Mouse (Mus musculus): ENCODE results near the gene Hpse2. TPM values are rescaled to one million over a fixed set of nuclear protein-coding genes. Genes with fewer than 3 reads are reported as not detected.
"Not testable (repeated sequence)": the region's sequence is repeated elsewhere in the genome, so short reads cannot be mapped to it uniquely, and the experiment has no call there.

Hpse2 gene
- polyA plus RNA-seq, 1 experiment from 2014 or later, result 7.1 TPM

- peaks cover 27% of the 10 kb centered on the region for H3K4me1 ChIP-seq
- H3K27me3 ChIP-seq, result peaks cover 58% of the 10 kb centered on the region
- no peak overlapping the region for H3K9ac ChIP-seq
- H3K9me3 ChIP-seq, result no peaks in the 10 kb centered on the region
- no peak for ATAC-seq (ENCODE audit: insufficient number of reproducible peaks, low FRiP score, low TSS enrichment, low read depth)
- 2% methylated on average over 25 of the region's 25 CpGs for WGBS
- H3K4me2 ChIP-seq, result peak overlapping the region; percentile 62
- peak overlapping the region; percentile 43 for H3K4me3 ChIP-seq
- no peaks in the 10 kb centered on the region for H3K36me3 ChIP-seq
- peak overlapping the region; percentile 1; the same call in 1 of the 2 replicates for H3K27ac ChIP-seq
Observed at GRCm38 (mm10) chr19:43384978-43385431, 3.1 kb downstream of the Hpse2 start.

- ATAC-seq (ENCODE audit: insufficient number of reproducible peaks, low FRiP score, low TSS enrichment, low read depth), result no peak
- WGBS, result 10% methylated on average over 19 of the region's 19 CpGs
- no peak overlapping the region for H3K9ac ChIP-seq
- 0 out of 2 replicates have a peak overlapping the region, but pooled peaks have one; percentile 1 for H3K27ac ChIP-seq
- H3K4me3 ChIP-seq, result peak overlapping the region; percentile 43
- H3K4me1 ChIP-seq, result peaks cover 27% of the 10 kb centered on the region
- no peaks in the 10 kb centered on the region for H3K9me3 ChIP-seq
- peaks cover 54% of the 10 kb centered on the region for H3K27me3 ChIP-seq
- H3K36me3 ChIP-seq, result no peaks in the 10 kb centered on the region
- H3K4me2 ChIP-seq, result peak overlapping the region; percentile 62
Observed at GRCm38 (mm10) chr19:43384346-43384977, 3.7 kb downstream of the Hpse2 start.

GRCm38 (mm10) chr19:43358830-43359229 lies 29.3 kb downstream of the Hpse2 start:
- Histone ChIP-seq H3K9me3 (no peaks in the 10 kb centered on the region), H3K27ac (no peak overlapping the region), H3K36me3 (no peaks in the 10 kb centered on the region), H3K4me3 (no peak overlapping the region), H3K4me2 (no peak overlapping the region), H3K27me3 (no peaks in the 10 kb centered on the region), H3K4me1 (no peaks in the 10 kb centered on the region), H3K9ac (no peak overlapping the region)
- 86% methylated on average over 3 of the region's 3 CpGs for WGBS
- no peak for ATAC-seq (ENCODE audit: insufficient number of reproducible peaks, low FRiP score, low TSS enrichment, low read depth)

DNA sequence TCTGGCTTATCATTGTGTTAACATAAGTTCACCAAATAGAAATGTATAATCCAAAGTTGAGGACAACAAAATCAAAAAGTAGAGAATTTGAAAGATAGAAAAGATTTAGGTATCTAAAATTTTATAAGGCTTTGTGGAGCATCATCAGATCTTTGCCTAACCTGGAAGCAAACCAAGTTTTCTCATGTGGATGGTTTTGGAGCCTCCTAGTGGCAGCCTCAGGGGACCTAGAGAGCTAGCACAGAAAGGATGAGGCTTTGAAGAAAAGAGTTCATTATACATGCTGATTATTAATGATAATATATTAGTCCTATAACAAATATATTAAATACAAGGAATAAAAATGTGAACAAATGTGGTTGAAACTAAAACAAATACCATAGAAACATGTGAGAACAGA lies 77.0 kb downstream of the Hpse2 start:
- H3K9me3 ChIP-seq, result no peaks in the 10 kb centered on the region
- H3K27ac ChIP-seq, result no peak overlapping the region
- ATAC-seq (ENCODE audit: insufficient number of reproducible peaks, low FRiP score, low TSS enrichment, low read depth), result no peak
- no peak overlapping the region for H3K9ac ChIP-seq
- H3K27me3 ChIP-seq, result no peaks in the 10 kb centered on the region
- no peaks in the 10 kb centered on the region for H3K36me3 ChIP-seq
- H3K4me3 ChIP-seq, result no peak overlapping the region
- H3K4me2 ChIP-seq, result no peak overlapping the region
- H3K4me1 ChIP-seq, result no peaks in the 10 kb centered on the region

GRCm38 (mm10) chr19:43306756-43307155 lies 81.4 kb downstream of the Hpse2 start:
- Histone ChIP-seq H3K27ac (no peak overlapping the region), H3K4me1 (no peaks in the 10 kb centered on the region), H3K27me3 (no peaks in the 10 kb centered on the region), H3K9ac (no peak overlapping the region), H3K9me3 (no peaks in the 10 kb centered on the region), H3K4me2 (no peak overlapping the region), H3K4me3 (no peak overlapping the region), H3K36me3 (no peaks in the 10 kb centered on the region)
- ATAC-seq (ENCODE audit: insufficient number of reproducible peaks, low FRiP score, low TSS enrichment, low read depth), result no peak

DNA sequence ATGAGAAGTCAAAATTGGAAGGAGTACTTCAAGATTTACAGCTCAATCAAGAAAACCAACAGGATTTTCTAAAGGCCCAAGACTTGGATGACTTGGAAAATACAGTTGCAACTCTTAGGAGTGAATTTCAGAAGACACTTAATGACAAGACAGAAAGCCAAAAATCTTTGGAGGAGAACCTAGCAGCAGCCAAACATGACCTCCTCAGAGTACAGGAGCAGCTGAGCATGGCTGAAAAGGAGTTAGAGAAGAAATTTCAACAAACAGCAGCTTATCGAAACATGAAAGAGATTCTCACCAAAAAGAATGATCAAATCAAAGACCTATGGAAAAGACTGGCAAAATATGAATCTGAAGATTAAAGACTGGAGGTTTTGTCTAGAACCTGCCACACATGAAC lies 106.8 kb downstream of the Hpse2 start:
- H3K27me3 ChIP-seq; H3K9ac ChIP-seq; H3K4me2 ChIP-seq; H3K27ac ChIP-seq; H3K4me3 ChIP-seq; H3K4me1 ChIP-seq; ATAC-seq (ENCODE audit: insufficient number of reproducible peaks, low FRiP score, low TSS enrichment, low read depth); H3K9me3 ChIP-seq; H3K36me3 ChIP-seq: not testable (repeated sequence)
- WGBS, result 81% methylated on average over 1 of the region's 1 CpGs

GRCm38 (mm10) chr19:43243993-43244392 lies 144.2 kb downstream of the Hpse2 start:
- Histone ChIP-seq H3K9ac (no peak overlapping the region), H3K4me1 (no peaks in the 10 kb centered on the region), H3K27ac (no peak overlapping the region), H3K9me3 (no peaks in the 10 kb centered on the region), H3K36me3 (no peaks in the 10 kb centered on the region), H3K4me3 (no peak overlapping the region), H3K4me2 (no peak overlapping the region), H3K27me3 (no peaks in the 10 kb centered on the region)
- no peak for ATAC-seq (ENCODE audit: insufficient number of reproducible peaks, low FRiP score, low TSS enrichment, low read depth)
- WGBS, result 78% methylated on average over 4 of the region's 4 CpGs

DNA sequence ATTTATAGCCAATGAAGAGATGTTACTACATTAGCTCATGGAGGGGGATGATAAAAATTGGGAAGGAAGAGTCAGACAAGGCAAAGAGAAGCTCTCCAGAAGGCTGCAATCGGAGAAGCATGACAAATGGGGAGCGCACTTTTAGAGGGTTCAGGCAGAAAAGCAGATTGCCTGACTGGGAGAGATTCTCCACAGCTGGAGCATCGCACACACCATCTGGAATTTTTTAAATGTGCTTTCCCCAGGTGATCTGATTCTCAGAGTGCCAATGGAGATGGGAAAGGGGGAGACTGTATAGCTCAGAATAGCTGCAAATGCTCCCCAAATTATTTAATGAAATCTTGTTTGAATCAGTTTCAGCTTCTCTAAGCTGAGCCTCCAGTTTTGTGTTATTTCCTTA lies 156.4 kb downstream of the Hpse2 start:
- WGBS, result 59% methylated on average over 3 of the region's 3 CpGs
- Histone ChIP-seq H3K4me3 (no peak overlapping the region), H3K36me3 (no peaks in the 10 kb centered on the region), H3K4me1 (no peaks in the 10 kb centered on the region), H3K9me3 (no peaks in the 10 kb centered on the region), H3K9ac (no peak overlapping the region), H3K4me2 (no peak overlapping the region), H3K27ac (no peak overlapping the region), H3K27me3 (no peaks in the 10 kb centered on the region)
- ATAC-seq (ENCODE audit: insufficient number of reproducible peaks, low FRiP score, low TSS enrichment, low read depth), result no peak

GRCm38 (mm10) chr19:43193562-43193961 lies 194.6 kb downstream of the Hpse2 start:
- no peaks in the 10 kb centered on the region for H3K36me3 ChIP-seq
- ATAC-seq (ENCODE audit: insufficient number of reproducible peaks, low FRiP score, low TSS enrichment, low read depth), result no peak
- H3K27me3 ChIP-seq, result no peaks in the 10 kb centered on the region
- no peak overlapping the region for H3K9ac ChIP-seq
- 36% methylated on average over 3 of the region's 3 CpGs for WGBS
- no peaks in the 10 kb centered on the region for H3K9me3 ChIP-seq
- no peak overlapping the region for H3K4me3 ChIP-seq
- 0 out of 2 replicates have a peak, but pooled peaks cover 4% of the 10 kb centered on the region for H3K4me1 ChIP-seq
- H3K27ac ChIP-seq, result no peak overlapping the region
- H3K4me2 ChIP-seq, result no peak overlapping the region

DNA sequence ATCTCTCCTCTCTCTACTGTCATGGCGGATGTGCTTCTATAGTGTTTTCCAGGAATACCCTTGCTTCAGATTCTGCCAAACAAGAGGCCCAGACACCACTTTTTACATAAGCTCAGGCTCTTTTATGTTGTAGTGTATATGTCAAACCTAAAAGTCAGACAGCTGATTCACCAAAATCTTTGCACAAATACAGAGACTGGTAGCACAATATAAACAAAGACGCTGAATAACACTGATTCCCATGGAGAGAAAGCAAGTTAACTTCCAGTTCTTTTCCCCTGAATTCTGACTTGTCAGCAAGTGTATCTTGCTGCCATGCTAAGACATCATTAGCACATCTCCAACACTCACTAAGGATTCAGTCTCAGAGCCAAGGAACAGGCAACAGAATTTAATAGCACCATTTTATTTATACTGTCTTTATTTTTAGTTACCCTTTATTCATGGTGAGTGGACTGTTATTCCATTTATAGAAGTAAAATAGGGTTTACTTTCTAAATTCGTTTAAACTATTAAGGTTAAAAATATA lies 212.7 kb downstream of the Hpse2 start:
- H3K27me3 ChIP-seq, result no peaks in the 10 kb centered on the region
- H3K4me1 ChIP-seq, result no peaks in the 10 kb centered on the region
- H3K9ac ChIP-seq, result no peak overlapping the region
- no peak for ATAC-seq (ENCODE audit: insufficient number of reproducible peaks, low FRiP score, low TSS enrichment, low read depth)
- H3K4me3 ChIP-seq, result no peak overlapping the region
- H3K4me2 ChIP-seq, result no peak overlapping the region
- no peaks in the 10 kb centered on the region for H3K9me3 ChIP-seq
- no peak overlapping the region for H3K27ac ChIP-seq
- no peaks in the 10 kb centered on the region for H3K36me3 ChIP-seq
- 90% methylated on average over 3 of the region's 3 CpGs for WGBS

GRCm38 (mm10) chr19:43174812-43175211 lies 213.3 kb downstream of the Hpse2 start:
- WGBS, result 78% methylated on average over 2 of the region's 2 CpGs
- Histone ChIP-seq H3K27ac (no peak overlapping the region), H3K27me3 (no peaks in the 10 kb centered on the region), H3K9ac (no peak overlapping the region), H3K36me3 (no peaks in the 10 kb centered on the region), H3K9me3 (no peaks in the 10 kb centered on the region), H3K4me2 (no peak overlapping the region), H3K4me3 (no peak overlapping the region), H3K4me1 (no peaks in the 10 kb centered on the region)
- no peak for ATAC-seq (ENCODE audit: insufficient number of reproducible peaks, low FRiP score, low TSS enrichment, low read depth)

- Histone ChIP-seq H3K27ac (no peak overlapping the region), H3K9me3 (no peaks in the 10 kb centered on the region), H3K9ac (no peak overlapping the region), H3K4me1 (0 out of 2 replicates have a peak, but pooled peaks cover 7% of the 10 kb centered on the region), H3K27me3 (no peaks in the 10 kb centered on the region), H3K4me3 (no peak overlapping the region), H3K36me3 (no peaks in the 10 kb centered on the region), H3K4me2 (no peak overlapping the region)
- WGBS, result 33% methylated on average over 8 of the region's 8 CpGs
- ATAC-seq (ENCODE audit: insufficient number of reproducible peaks, low FRiP score, low TSS enrichment, low read depth), result no peak
Observed at GRCm38 (mm10) chr19:43156085-43156484, 232.1 kb downstream of the Hpse2 start.
